ENCODE assay signal across 8 mouse cellular contexts in genomic region chr2:29965906-29966305, GRCm38 (mm10). TPM values are rescaled to one million over a fixed set of nuclear protein-coding genes. Genes with fewer than 3 reads are reported as not detected.
DNase-seq lines count a peak whose midpoint lies in the region; ATAC-seq and TF ChIP-seq lines count a peak whose summit lies in the region.

No protein-coding gene starts in this region.

- no peaks in the 10 kb centered on the region for H3K4me1 ChIP-seq in ES-Bruce4 (ENCODE audit: control insufficient read depth, insufficient read depth, low read length)
- peaks cover 5% of the 10 kb centered on the region; the same call in 1 of the 2 replicates for H3K4me1 ChIP-seq in forebrain, embryonic 11.5 days (replicated peaks; ENCODE audit: control insufficient read depth, insufficient read depth, low read length)
- peaks cover 6% of the 10 kb centered on the region; the same call in 1 of the 2 replicates for H3K4me1 ChIP-seq in hindbrain, embryonic 11.5 days (replicated peaks; ENCODE audit: control insufficient read depth, insufficient read depth, low read length)
- peaks cover 7% of the 10 kb centered on the region for H3K4me1 ChIP-seq in small intestine, adult 2 months (ENCODE audit: control insufficient read depth, insufficient read depth, insufficient read length, low read length)

- H3K27me3 ChIP-seq in ES-Bruce4 (ENCODE audit: control insufficient read depth, insufficient read depth, low read length, poor library complexity, severe bottlenecking), result no peaks in the 10 kb centered on the region
- no peaks in the 10 kb centered on the region for H3K27me3 ChIP-seq in forebrain, embryonic 11.5 days (ENCODE audit: control insufficient read depth, insufficient read depth, low read length)
- H3K27me3 ChIP-seq in hindbrain, embryonic 11.5 days (ENCODE audit: control insufficient read depth, insufficient read depth, low read length), result no peaks in the 10 kb centered on the region
- H3K27me3 ChIP-seq in small intestine, adult 2 months (ENCODE audit: control insufficient read depth, insufficient read depth, low read length), result no peaks in the 10 kb centered on the region

- no peaks in the 10 kb centered on the region for H3K9me3 ChIP-seq in ES-Bruce4 (replicated peaks; ENCODE audit: control insufficient read depth, insufficient read depth, low read length, poor library complexity, severe bottlenecking)
- no peaks in the 10 kb centered on the region for H3K9me3 ChIP-seq in forebrain, embryonic 11.5 days (ENCODE audit: control insufficient read depth, low read length)
- H3K9me3 ChIP-seq in hindbrain, embryonic 11.5 days (ENCODE audit: control insufficient read depth, low read length), result no peaks in the 10 kb centered on the region

- 1% methylated on average over 20 of the region's 41 CpGs for WGBS in forebrain, embryonic 11.5 days
- WGBS in hindbrain, embryonic 11.5 days, result under 1% methylated on average over 41 of the region's 41 CpGs
- 2% methylated on average over 28 of the region's 41 CpGs for WGBS in small intestine, adult 2 months

- peak; percentile 26 for ATAC-seq in forebrain, embryonic 11.5 days (replicated peaks; ENCODE audit: low FRiP score)
- peak; percentile 36; the same call in 1 of the 2 replicates for ATAC-seq in hindbrain, embryonic 11.5 days (ENCODE audit: low FRiP score)
- no peak for ATAC-seq in erythroid progenitor cell, adult 5-6 weeks (replicated peaks; ENCODE audit: low FRiP score, poor library complexity, severe bottlenecking)

- TF ChIP-seq POLR2A in ES-Bruce4 (IDR thresholded peaks at IDR 0.05; ENCODE audit: insufficient read depth, low read length), result no peak
- TF ChIP-seq POLR2A in small intestine, adult 2 months (IDR thresholded peaks at IDR 0.05; ENCODE audit: low read depth, low read length), result no peak

- H3K4me2 ChIP-seq in forebrain, embryonic 11.5 days (ENCODE audit: low read depth, low read length, severe bottlenecking), result peak overlapping the region; percentile 70
- peak overlapping the region; percentile 47 for H3K4me2 ChIP-seq in hindbrain, embryonic 11.5 days (replicated peaks; ENCODE audit: low read depth, low read length)

- DNase-seq in adrenal gland, postnatal 14 days, result peak; percentile 62
- DNase-seq in forebrain, embryonic 11.5 days (ENCODE audit: low spot score), result no peak
- DNase-seq in hindbrain, embryonic 11.5 days (ENCODE audit: low spot score), result peak; percentile 64
- DNase-seq in layer of hippocampus, postnatal 36 days, result peak; percentile 55 to 62
- peak; percentile 42 for DNase-seq in lung, postnatal 36 days

- no peak for TF ChIP-seq CTCF in ES-Bruce4 (IDR thresholded peaks at IDR 0.05; ENCODE audit: low read depth, low read length)
- TF ChIP-seq CTCF in small intestine, adult 2 months (IDR thresholded peaks at IDR 0.05; ENCODE audit: extremely low read depth, insufficient read length, insufficient replicate concordance, low read depth, low read length), result no peak

- no peak overlapping the region for H3K27ac ChIP-seq in ES-Bruce4 (ENCODE audit: insufficient read depth, low read length)
- peak overlapping the region; percentile 72 for H3K27ac ChIP-seq in forebrain, embryonic 11.5 days (ENCODE audit: low read depth, low read length)
- H3K27ac ChIP-seq in hindbrain, embryonic 11.5 days (ENCODE audit: low read depth, low read length), result peak overlapping the region; percentile 83
- H3K27ac ChIP-seq in small intestine, adult 2 months (ENCODE audit: insufficient read depth, low read depth, low read length), result peak overlapping the region; percentile 87

- H3K36me3 ChIP-seq in ES-Bruce4 (ENCODE audit: control insufficient read depth, insufficient read depth, low read length, poor library complexity, severe bottlenecking), result peaks cover 5% of the 10 kb centered on the region; the same call in 1 of the 2 replicates
- no peaks in the 10 kb centered on the region for H3K36me3 ChIP-seq in forebrain, embryonic 11.5 days (ENCODE audit: control insufficient read depth, insufficient read depth, low read length)
- H3K36me3 ChIP-seq in hindbrain, embryonic 11.5 days (ENCODE audit: control insufficient read depth, insufficient read depth, low read length), result no peaks in the 10 kb centered on the region
- H3K36me3 ChIP-seq in small intestine, adult 2 months (ENCODE audit: control insufficient read depth, insufficient read depth, low read length), result peaks cover 10% of the 10 kb centered on the region

- H3K9ac ChIP-seq in ES-Bruce4 (ENCODE audit: low read depth, poor library complexity, severe bottlenecking), result peak overlapping the region; percentile 93
- H3K9ac ChIP-seq in forebrain, embryonic 11.5 days (ENCODE audit: low read length), result peak overlapping the region; percentile 98
- H3K9ac ChIP-seq in hindbrain, embryonic 11.5 days (ENCODE audit: low read depth, low read length), result peak overlapping the region; percentile 85

- no peak for TF ChIP-seq EP300 in ES-Bruce4 (IDR thresholded peaks at IDR 0.05; ENCODE audit: insufficient read depth, low read depth, low read length)

- H3K4me3 ChIP-seq in ES-Bruce4 (ENCODE audit: low read depth, low read length), result peak overlapping the region; percentile 85
- peak overlapping the region; percentile 93 for H3K4me3 ChIP-seq in forebrain, embryonic 11.5 days (ENCODE audit: low read depth, low read length)
- peak overlapping the region; percentile 99 for H3K4me3 ChIP-seq in hindbrain, embryonic 11.5 days (ENCODE audit: low read depth, low read length)
- peak overlapping the region; percentile 98 for H3K4me3 ChIP-seq in small intestine, adult 2 months (ENCODE audit: low read depth, low read length)

RNA-seq across cellular contexts. Expression of gene Sptan1, which starts 0.5 kb away (rescaled TPM):
- polyA plus RNA-seq in ES-Bruce4 (2011; ENCODE audit: insufficient read depth, insufficient read length, low read depth, missing spikeins), result 200 and 235 TPM in 2 replicates
- total RNA-seq in adrenal gland, postnatal 14 days (2021), result 228 and 265 TPM in 2 replicates
- 135 and 147 TPM in 2 replicates for polyA plus RNA-seq in forebrain, embryonic 11.5 days (2014; fragmentation: Nextera tagmentation; extraction: Ambion mirVana)
- polyA plus RNA-seq in hindbrain, embryonic 11.5 days (2014; fragmentation: Nextera tagmentation; extraction: Ambion mirVana), result 172 and 192 TPM in 2 replicates
- total RNA-seq in layer of hippocampus, postnatal 36 days (2021), result 100 to 1,000 TPM; 824 to 881 TPM
- 101 and 221 TPM in 2 replicates for polyA plus RNA-seq in small intestine, adult 2 months (2012; rRNA removed)
- 33.5 and 34.6 TPM in 2 replicates for total RNA-seq in erythroid progenitor cell, adult 5-6 weeks (2015; ENCODE audit: low replicate concordance)
- 16.2 and 17.8 TPM in 2 replicates for total RNA-seq in erythroid progenitor cell, adult 5-6 weeks (2017; ENCODE audit: low replicate concordance)

RNA-seq across cellular contexts. Expression of gene Gle1, which starts 30.7 kb away (rescaled TPM):
- 56.4 and 59.7 TPM in 2 replicates for polyA plus RNA-seq in ES-Bruce4 (2011; ENCODE audit: insufficient read depth, insufficient read length, low read depth, missing spikeins)
- total RNA-seq in adrenal gland, postnatal 14 days (2021), result 29.1 and 35.3 TPM in 2 replicates
- 68.0 and 69.8 TPM in 2 replicates for polyA plus RNA-seq in forebrain, embryonic 11.5 days (2014; fragmentation: Nextera tagmentation; extraction: Ambion mirVana)
- 55.7 and 57.4 TPM in 2 replicates for polyA plus RNA-seq in hindbrain, embryonic 11.5 days (2014; fragmentation: Nextera tagmentation; extraction: Ambion mirVana)
- total RNA-seq in layer of hippocampus, postnatal 36 days (2021), result 10 to 100 TPM; 38.7 to 45.5 TPM
- 4.4 and 7.4 TPM in 2 replicates for polyA plus RNA-seq in small intestine, adult 2 months (2012; rRNA removed)
- total RNA-seq in erythroid progenitor cell, adult 5-6 weeks (2015; ENCODE audit: low replicate concordance), result 15.5 and 39.8 TPM in 2 replicates
- 41.2 and 47.4 TPM in 2 replicates for total RNA-seq in erythroid progenitor cell, adult 5-6 weeks (2017; ENCODE audit: low replicate concordance)
